Mouse (Mus musculus): Measurements from ENCODE around the gene Nol9. TPM values are rescaled to one million over a fixed set of nuclear protein-coding genes. Genes with fewer than 3 reads are reported as not detected.

Gene Nol9
- polyA plus RNA-seq, 1 experiment from 2014 or later = 33.5 TPM

DNA sequence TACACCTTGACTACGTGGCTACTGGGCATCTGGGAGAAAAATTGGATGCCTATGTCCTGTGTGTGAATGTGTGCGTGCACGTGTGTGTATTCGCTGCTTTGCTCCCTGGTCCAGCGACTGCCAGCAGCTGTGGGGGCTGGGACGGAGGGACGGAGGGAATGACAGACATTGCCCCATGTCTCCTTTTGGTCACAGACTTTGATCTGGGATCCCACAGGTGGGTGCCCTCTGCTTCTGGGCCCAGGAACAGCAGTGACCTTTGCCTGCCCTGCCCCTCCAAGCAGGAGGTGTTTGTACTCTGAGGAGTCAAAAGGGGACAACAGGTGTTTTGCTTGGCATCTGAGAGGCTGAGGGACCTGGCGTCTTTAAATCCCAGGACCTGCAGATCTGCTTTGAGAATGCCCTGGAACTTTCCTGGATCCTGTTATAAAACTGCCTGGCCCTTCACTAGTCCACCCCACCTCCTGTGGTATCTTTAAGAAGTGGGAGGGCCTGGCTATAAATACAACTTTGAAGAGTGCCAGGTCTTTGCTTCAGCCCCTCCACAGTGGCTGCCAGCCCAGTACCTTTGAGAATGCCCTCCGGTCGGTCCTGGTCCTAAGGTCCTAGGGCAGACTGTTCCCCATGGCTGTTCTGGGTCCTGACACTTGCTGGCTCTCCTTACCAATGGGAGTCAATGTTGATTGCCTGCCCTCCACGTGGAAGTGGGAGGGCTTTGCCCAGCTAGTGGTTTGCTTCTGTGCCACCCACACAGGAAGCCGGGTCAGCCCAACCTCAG is 25.9 kb upstream of the Nol9 start:
- Histone ChIP-seq H3K9me3 (no peaks in the 10 kb centered on the region), H3K36me3 (peaks cover 13% of the 10 kb centered on the region), H3K9ac (no peak overlapping the region), H3K4me2 (replicated peaks) (no peak overlapping the region), H3K27me3 (replicated peaks) (peaks cover 26% of the 10 kb centered on the region), H3K4me3 (no peak overlapping the region), H3K4me1 (peaks cover 28% of the 10 kb centered on the region), H3K27ac (no peak overlapping the region)
- WGBS = 83% methylated on average over 12 of the region's 12 CpGs
- no peak for ATAC-seq (ENCODE audit: low FRiP score, low read depth)

DNA sequence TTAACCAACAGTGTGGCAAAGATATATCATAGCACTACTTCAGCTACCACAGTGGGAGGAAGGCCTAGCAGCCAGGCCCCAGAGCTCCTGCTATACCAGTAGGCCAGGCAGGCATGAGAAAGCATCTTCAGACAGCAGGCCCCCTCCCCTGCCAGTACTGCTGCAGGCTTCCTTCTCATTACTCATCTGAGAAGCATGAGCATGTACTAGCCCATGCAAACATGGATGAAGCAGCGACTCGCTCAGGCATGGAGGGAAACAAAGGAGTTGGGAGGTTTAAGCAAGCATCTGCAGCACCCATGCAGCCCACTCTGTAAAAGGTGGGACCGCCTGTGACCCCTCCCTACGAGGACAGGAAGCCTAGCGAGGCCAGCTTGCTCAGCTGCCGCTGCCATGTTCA is 20.0 kb upstream of the Nol9 start:
- Histone ChIP-seq H3K27me3 (replicated peaks) (no peaks in the 10 kb centered on the region), H3K4me1 (no peaks in the 10 kb centered on the region), H3K9ac (no peak overlapping the region), H3K4me2 (replicated peaks) (no peak overlapping the region), H3K4me3 (no peak overlapping the region), H3K36me3 (peaks cover 64% of the 10 kb centered on the region), H3K9me3 (no peaks in the 10 kb centered on the region), H3K27ac (no peak overlapping the region)
- ATAC-seq (ENCODE audit: low FRiP score, low read depth) = no peak
- 96% methylated on average over 6 of the region's 6 CpGs for WGBS

DNA sequence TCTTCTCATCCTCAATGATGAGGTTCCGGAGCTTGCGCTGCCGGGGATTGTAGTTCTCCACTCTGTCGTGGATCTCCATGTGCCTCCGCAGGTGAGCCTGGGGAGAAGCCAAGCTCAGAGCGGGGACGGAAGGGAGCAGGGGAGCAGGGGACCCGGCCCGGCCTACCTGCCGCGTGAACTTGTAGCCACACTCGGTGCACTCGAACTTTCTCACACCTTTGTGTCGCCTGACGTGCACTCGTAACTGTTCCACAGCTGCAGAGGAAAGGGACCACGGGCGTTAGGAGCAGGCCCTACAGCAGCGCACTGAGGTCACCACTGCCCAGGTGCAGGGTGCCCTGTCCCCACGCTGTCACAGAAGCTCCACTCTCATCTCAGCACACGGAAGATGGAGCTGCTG is 19.1 kb upstream of the Nol9 start:
- H3K27me3 ChIP-seq (replicated peaks) = no peaks in the 10 kb centered on the region
- no peak overlapping the region for H3K9ac ChIP-seq
- H3K27ac ChIP-seq = no peak overlapping the region
- no peak overlapping the region for H3K4me3 ChIP-seq
- 92% methylated on average over 21 of the region's 21 CpGs for WGBS
- H3K4me2 ChIP-seq (replicated peaks) = no peak overlapping the region
- no peak for ATAC-seq (ENCODE audit: low FRiP score, low read depth)
- peaks cover 71% of the 10 kb centered on the region for H3K36me3 ChIP-seq
- H3K9me3 ChIP-seq = no peaks in the 10 kb centered on the region
- peaks cover 6% of the 10 kb centered on the region; the same call in 1 of the 2 replicates for H3K4me1 ChIP-seq

GRCm38 (mm10) chr4:152021568-152022097 is 17.5 kb upstream of the Nol9 start:
- no peak for ATAC-seq (ENCODE audit: low FRiP score, low read depth)
- H3K9ac ChIP-seq = no peak overlapping the region
- H3K27me3 ChIP-seq (replicated peaks) = no peaks in the 10 kb centered on the region
- no peak overlapping the region for H3K4me3 ChIP-seq
- no peaks in the 10 kb centered on the region for H3K9me3 ChIP-seq
- no peak overlapping the region for H3K4me2 ChIP-seq (replicated peaks)
- peaks cover 22% of the 10 kb centered on the region for H3K4me1 ChIP-seq
- WGBS = 82% methylated on average over 12 of the region's 12 CpGs
- H3K27ac ChIP-seq = no peak overlapping the region
- H3K36me3 ChIP-seq = peaks cover 63% of the 10 kb centered on the region

- 91% methylated on average over 8 of the region's 8 CpGs for WGBS
- ATAC-seq (ENCODE audit: low FRiP score, low read depth) = no peak
- no peak overlapping the region for H3K4me3 ChIP-seq
- H3K9ac ChIP-seq = no peak overlapping the region
- H3K27ac ChIP-seq = no peak overlapping the region
- H3K4me1 ChIP-seq = peaks cover 26% of the 10 kb centered on the region
- H3K4me2 ChIP-seq (replicated peaks) = no peak overlapping the region
- H3K9me3 ChIP-seq = no peaks in the 10 kb centered on the region
- H3K27me3 ChIP-seq (replicated peaks) = no peaks in the 10 kb centered on the region
- H3K36me3 ChIP-seq = peaks cover 63% of the 10 kb centered on the region
Measured at GRCm38 (mm10) chr4:152022506-152022905, 16.6 kb upstream of the Nol9 start.

DNA sequence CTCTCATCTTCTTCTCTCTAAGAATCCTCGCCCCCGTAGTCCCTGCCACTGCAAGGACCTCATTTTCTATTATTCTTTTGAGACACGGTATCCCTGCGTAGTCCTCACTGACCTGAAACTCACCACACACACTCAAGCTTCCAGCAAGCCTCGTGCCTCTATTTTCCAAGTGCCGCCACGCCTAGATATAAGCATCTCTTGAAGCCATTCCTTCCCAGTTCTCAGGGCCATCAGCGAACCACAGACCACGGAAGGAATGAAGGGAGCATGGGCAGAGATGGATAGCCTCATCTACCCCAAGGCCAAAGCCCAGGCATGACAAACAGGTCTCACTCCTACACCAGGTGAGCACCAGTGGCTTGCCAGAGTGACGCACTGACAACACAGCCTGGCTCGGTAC is 14.6 kb upstream of the Nol9 start:
- Histone ChIP-seq H3K4me2 (replicated peaks) (no peak overlapping the region), H3K9me3 (no peaks in the 10 kb centered on the region), H3K4me3 (no peak overlapping the region), H3K4me1 (peaks cover 39% of the 10 kb centered on the region), H3K27me3 (replicated peaks) (no peaks in the 10 kb centered on the region), H3K9ac (no peak overlapping the region), H3K36me3 (peaks cover 50% of the 10 kb centered on the region), H3K27ac (no peak overlapping the region)
- WGBS = 92% methylated on average over 11 of the region's 11 CpGs
- no peak for ATAC-seq (ENCODE audit: low FRiP score, low read depth)

- H3K27ac ChIP-seq = no peak overlapping the region
- H3K4me2 ChIP-seq (replicated peaks) = peak overlapping the region; percentile 93
- H3K27me3 ChIP-seq (replicated peaks) = no peaks in the 10 kb centered on the region
- peak overlapping the region; percentile 81 for H3K9ac ChIP-seq
- H3K4me3 ChIP-seq = peak overlapping the region; percentile 83
- peaks cover 25% of the 10 kb centered on the region for H3K36me3 ChIP-seq
- H3K9me3 ChIP-seq = no peaks in the 10 kb centered on the region
- peak; percentile 31 for ATAC-seq (ENCODE audit: low FRiP score, low read depth)
- 3% methylated on average over 36 of the region's 41 CpGs for WGBS
- peaks cover 46% of the 10 kb centered on the region for H3K4me1 ChIP-seq
Measured at GRCm38 (mm10) chr4:152026751-152027508, 12.2 kb upstream of the Nol9 start.

DNA sequence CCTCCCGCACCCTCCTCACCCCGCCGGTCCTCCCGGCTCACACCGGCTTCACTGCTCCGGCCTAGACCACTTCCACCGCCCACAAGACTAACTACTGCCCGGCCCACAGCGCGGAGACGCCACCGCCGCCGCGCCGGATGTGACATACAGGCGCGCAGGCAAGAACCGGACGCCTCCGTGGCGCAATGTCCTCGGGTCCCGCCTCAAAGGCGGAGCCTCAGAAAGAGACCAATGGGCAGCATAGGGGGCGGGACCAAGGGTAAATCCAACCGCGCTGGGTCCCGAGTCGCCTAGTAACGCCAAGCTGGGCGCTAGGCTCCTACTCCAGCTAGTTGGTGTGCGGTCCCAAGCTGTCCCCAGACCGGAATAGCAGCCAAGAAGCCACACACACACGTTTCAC is 11.6 kb upstream of the Nol9 start, which contains the start of gene Zbtb48:
TSS of gene Zbtb48 (minus strand) at position 148 of the 400 bp plus-strand sequence.
- H3K4me1 ChIP-seq = peaks cover 46% of the 10 kb centered on the region
- no peaks in the 10 kb centered on the region for H3K27me3 ChIP-seq (replicated peaks)
- no peak within 1 kb of the TSS for H3K27ac ChIP-seq
- peak within 1 kb of the TSS; percentile 83 for H3K4me3 ChIP-seq
- no peaks in the 10 kb centered on the region for H3K9me3 ChIP-seq
- WGBS = under 1% methylated on average over 35 of the region's 35 CpGs
- peak within 1 kb of the TSS; percentile 93 for H3K4me2 ChIP-seq (replicated peaks)
- peak; percentile 97 for ATAC-seq (ENCODE audit: low FRiP score, low read depth)
- peaks cover 20% of the 10 kb centered on the region for H3K36me3 ChIP-seq
- H3K9ac ChIP-seq = peak within 1 kb of the TSS; percentile 81

DNA sequence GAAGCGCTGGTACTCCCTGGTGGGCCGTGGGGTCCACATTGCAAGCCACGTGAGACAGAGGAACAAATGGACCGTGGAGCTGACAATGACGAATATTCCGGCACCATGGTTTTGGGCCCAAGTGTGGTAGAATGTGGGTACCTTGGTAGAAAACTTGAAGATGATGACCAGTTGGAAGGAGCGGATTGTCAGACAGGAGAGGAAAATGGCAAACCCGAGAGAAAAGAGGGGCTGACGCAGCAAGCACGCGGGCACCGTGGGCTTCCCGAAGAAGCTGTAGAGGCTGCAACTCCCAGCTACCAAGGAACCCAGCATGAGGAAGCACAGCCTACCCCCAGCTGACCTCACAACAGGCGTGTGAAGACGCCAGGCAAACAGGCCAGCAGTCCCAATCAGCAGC is 10.7 kb upstream of the Nol9 start:
- Histone ChIP-seq H3K27ac (no peak overlapping the region), H3K36me3 (peaks cover 10% of the 10 kb centered on the region), H3K4me3 (peak overlapping the region; percentile 83; the same call in 1 of the 2 replicates), H3K4me1 (peaks cover 46% of the 10 kb centered on the region), H3K27me3 (replicated peaks) (no peaks in the 10 kb centered on the region), H3K9ac (peak overlapping the region; percentile 81; the same call in 1 of the 2 replicates), H3K9me3 (no peaks in the 10 kb centered on the region), H3K4me2 (replicated peaks) (peak overlapping the region; percentile 93)
- 66% methylated on average over 15 of the region's 15 CpGs for WGBS
- no peak for ATAC-seq (ENCODE audit: low FRiP score, low read depth)

GRCm38 (mm10) chr4:152029087-152029486 is 10.0 kb upstream of the Nol9 start:
- WGBS = 50% methylated on average over 5 of the region's 5 CpGs
- no peak overlapping the region for H3K9ac ChIP-seq
- H3K4me1 ChIP-seq = peaks cover 46% of the 10 kb centered on the region
- H3K9me3 ChIP-seq = no peaks in the 10 kb centered on the region
- no peak overlapping the region for H3K4me3 ChIP-seq
- peak overlapping the region; percentile 93 for H3K4me2 ChIP-seq (replicated peaks)
- ATAC-seq (ENCODE audit: low FRiP score, low read depth) = no peak
- H3K36me3 ChIP-seq = peaks cover 7% of the 10 kb centered on the region; the same call in 1 of the 2 replicates
- H3K27ac ChIP-seq = no peak overlapping the region
- H3K27me3 ChIP-seq (replicated peaks) = no peaks in the 10 kb centered on the region

DNA sequence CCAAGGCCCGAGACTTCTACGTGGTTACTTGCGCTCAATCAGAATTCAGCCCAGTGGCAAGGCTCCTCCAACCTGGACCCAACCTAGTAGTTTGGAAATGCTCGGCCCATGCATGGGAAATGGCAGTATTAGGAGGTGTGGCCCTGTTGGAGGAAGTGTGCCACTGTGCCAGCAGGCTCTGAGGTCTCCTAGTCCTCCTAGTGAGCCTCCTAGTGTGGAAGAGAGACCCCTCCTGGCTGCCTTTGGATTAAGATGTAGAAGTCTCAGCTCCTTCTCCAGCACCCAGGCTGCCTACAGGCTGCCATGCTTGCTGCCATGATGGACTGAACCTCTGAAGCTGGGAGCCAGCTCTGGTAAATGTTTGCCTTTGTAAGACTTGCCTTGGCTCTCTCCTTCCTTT is 9.1 kb upstream of the Nol9 start:
- no peaks in the 10 kb centered on the region for H3K9me3 ChIP-seq
- H3K27me3 ChIP-seq (replicated peaks) = no peaks in the 10 kb centered on the region
- H3K36me3 ChIP-seq = no peaks in the 10 kb centered on the region; the same call in 1 of the 2 replicates
- ATAC-seq (ENCODE audit: low FRiP score, low read depth) = no peak
- no peak overlapping the region for H3K4me3 ChIP-seq
- 0 out of 2 replicates have a peak overlapping the region, but pooled peaks have one; percentile 1 for H3K4me2 ChIP-seq (replicated peaks)
- H3K4me1 ChIP-seq = peaks cover 41% of the 10 kb centered on the region
- H3K27ac ChIP-seq = no peak overlapping the region
- no peak overlapping the region for H3K9ac ChIP-seq
- 78% methylated on average over 4 of the region's 4 CpGs for WGBS

GRCm38 (mm10) chr4:152032922-152033321 is 6.2 kb upstream of the Nol9 start:
- ATAC-seq (ENCODE audit: low FRiP score, low read depth) = no peak
- H3K9me3 ChIP-seq = no peaks in the 10 kb centered on the region

More at GRCm38 (mm10) chr4:152032922-152033321, 6.2 kb upstream of the Nol9 start:
- WGBS = 92% methylated on average over 13 of the region's 13 CpGs
- Histone ChIP-seq H3K36me3 (no peaks in the 10 kb centered on the region), H3K27ac (no peak overlapping the region), H3K4me1 (peaks cover 17% of the 10 kb centered on the region), H3K9ac (no peak overlapping the region), H3K4me3 (no peak overlapping the region), H3K27me3 (replicated peaks) (no peaks in the 10 kb centered on the region), H3K4me2 (replicated peaks) (no peak overlapping the region)
